Mouse (Mus musculus): ENCODE measurements around the gene Efna3. TPM values are rescaled to one million over a fixed set of nuclear protein-coding genes. Genes with fewer than 3 reads are reported as not detected.

Efna3 gene
- not detected in 2 replicates for total RNA-seq (2017)

- peak; percentile 46 for ATAC-seq (replicated peaks; ENCODE audit: low read depth, poor library complexity, severe bottlenecking)
Observed at GRCm38 (mm10) chr3:89322514-89323165, at the start of gene Efna3. Gene Efna3 (minus strand): TSS chr3:89322965.

- ATAC-seq (replicated peaks; ENCODE audit: low read depth, poor library complexity, severe bottlenecking) = no peak
Observed at GRCm38 (mm10) chr3:89367338-89367737, 44.6 kb upstream of the Efna3 start.

GRCm38 (mm10) chr3:89365486-89366414 is 43.0 kb upstream of the Efna3 start:
- no peak for ATAC-seq (replicated peaks; ENCODE audit: low read depth, poor library complexity, severe bottlenecking)

- ATAC-seq (replicated peaks; ENCODE audit: low read depth, poor library complexity, severe bottlenecking) = no peak
Observed at GRCm38 (mm10) chr3:89365153-89365485, 42.4 kb upstream of the Efna3 start, which contains the start of gene Dcst1. Gene Dcst1 (minus strand): TSS chr3:89365253.

- ATAC-seq (replicated peaks; ENCODE audit: low read depth, poor library complexity, severe bottlenecking) = no peak
Observed at GRCm38 (mm10) chr3:89364631-89365030, 41.9 kb upstream of the Efna3 start.

GRCm38 (mm10) chr3:89361675-89362074 is 38.9 kb upstream of the Efna3 start, which contains the start of gene Dcst2:
Gene Dcst2 (plus strand): TSS chr3:89361975.
- no peak for ATAC-seq (replicated peaks; ENCODE audit: low read depth, poor library complexity, severe bottlenecking)

GRCm38 (mm10) chr3:89360237-89360636 is 37.5 kb upstream of the Efna3 start:
- ATAC-seq (replicated peaks; ENCODE audit: low read depth, poor library complexity, severe bottlenecking) = peak; percentile 76

- no peak for ATAC-seq (replicated peaks; ENCODE audit: low read depth, poor library complexity, severe bottlenecking)
Observed at GRCm38 (mm10) chr3:89359630-89360029, 36.9 kb upstream of the Efna3 start.

- no peak for ATAC-seq (replicated peaks; ENCODE audit: low read depth, poor library complexity, severe bottlenecking)
Observed at GRCm38 (mm10) chr3:89356029-89356428, 33.3 kb upstream of the Efna3 start.

GRCm38 (mm10) chr3:89355512-89355902 is 32.7 kb upstream of the Efna3 start:
- ATAC-seq (replicated peaks; ENCODE audit: low read depth, poor library complexity, severe bottlenecking) = no peak

GRCm38 (mm10) chr3:89354816-89355511 is 32.2 kb upstream of the Efna3 start:
- peak; percentile 54; the same call in 1 of the 2 replicates for ATAC-seq (replicated peaks; ENCODE audit: low read depth, poor library complexity, severe bottlenecking)

- no peak for ATAC-seq (replicated peaks; ENCODE audit: low read depth, poor library complexity, severe bottlenecking)
Observed at GRCm38 (mm10) chr3:89351271-89351670, 28.5 kb upstream of the Efna3 start.

GRCm38 (mm10) chr3:89349869-89350501 is 27.2 kb upstream of the Efna3 start, which contains the start of gene Adam15:
Gene Adam15 (minus strand): TSS chr3:89349996.
- peak; percentile 74 for ATAC-seq (replicated peaks; ENCODE audit: low read depth, poor library complexity, severe bottlenecking)

GRCm38 (mm10) chr3:89348911-89349868 is 26.4 kb upstream of the Efna3 start:
- ATAC-seq (replicated peaks; ENCODE audit: low read depth, poor library complexity, severe bottlenecking) = no peak

- ATAC-seq (replicated peaks; ENCODE audit: low read depth, poor library complexity, severe bottlenecking) = no peak
Observed at GRCm38 (mm10) chr3:89347916-89348315, 25.2 kb upstream of the Efna3 start.

GRCm38 (mm10) chr3:89346815-89347540 is 24.2 kb upstream of the Efna3 start:
- 0 out of 2 replicates have a peak, but pooled peaks have one; percentile 29 for ATAC-seq (replicated peaks; ENCODE audit: low read depth, poor library complexity, severe bottlenecking)

GRCm38 (mm10) chr3:89343279-89343678 is 20.5 kb upstream of the Efna3 start:
- ATAC-seq (replicated peaks; ENCODE audit: low read depth, poor library complexity, severe bottlenecking) = no peak

GRCm38 (mm10) chr3:89341794-89342193 is 19.0 kb upstream of the Efna3 start:
- ATAC-seq (replicated peaks; ENCODE audit: low read depth, poor library complexity, severe bottlenecking) = no peak
